Mouse (Mus musculus) stomach, postnatal 0 days (tissue): ENCODE data around the gene Tmem121. TPM values are rescaled to one million over a fixed set of nuclear protein-coding genes. Genes with fewer than 3 reads are reported as not detected.

Experiments
- ATAC-seq: fragments of 200-750 bp; cut with Nextera tagmentation; 2 replicates; pipeline ENCODE4 v1.8.0; 2017; ENCODE audit not compliant: low FRiP score, low TSS enrichment
- DNase-seq: peaks from one replicate; pipeline ENCODE4 v3.0.0-alpha.2; 2016; ENCODE audit warnings: low spot score
- H3K27ac ChIP-seq: fragments of 300-500 bp; sonication (generic); replicated peaks from 2 replicates; pipeline ENCODE4 v1.5.1; 2014; ENCODE audit warnings: mild to moderate bottlenecking, control low read depth
- H3K27me3 ChIP-seq: fragments of 300-500 bp; sonication (generic); 2 replicates; pipeline ENCODE4 v1.6.1; 2014; ENCODE audit warnings: low read length; ENCODE audit not compliant: control insufficient read depth, insufficient read depth
- H3K36me3 ChIP-seq: fragments of 300-500 bp; sonication (generic); 2 replicates; pipeline ENCODE4 v1.6.1; 2014; ENCODE audit warnings: low read length, mixed read lengths; ENCODE audit not compliant: control insufficient read depth, insufficient read depth
- H3K4me1 ChIP-seq: fragments of 300-500 bp; sonication (generic); replicated peaks from 2 replicates; pipeline ENCODE4 v1.6.1; 2014; ENCODE audit warnings: antibody characterized with exemption; ENCODE audit not compliant: control insufficient read depth, insufficient read depth
- H3K4me2 ChIP-seq: fragments of 300-500 bp; sonication (generic); replicated peaks from 2 replicates; pipeline ENCODE4 v1.6.1; 2014; ENCODE audit warnings: low read depth, mild to moderate bottlenecking, control low read depth, moderate library complexity
- H3K4me3 ChIP-seq: fragments of 300-500 bp; sonication (generic); 2 replicates; pipeline ENCODE4 v1.5.1; 2014; ENCODE audit warnings: low read depth, low read length, control low read depth
- H3K9ac ChIP-seq: fragments of 300-500 bp; sonication (generic); 2 replicates; pipeline ENCODE4 v1.6.1; 2014; ENCODE audit warnings: mild to moderate bottlenecking, low read length, control low read depth, mixed read lengths
- H3K9me3 ChIP-seq: fragments of 300-500 bp; sonication (generic); 2 replicates; pipeline ENCODE4 v1.6.1; 2016; ENCODE audit warnings: low read length; ENCODE audit not compliant: control insufficient read depth
- CTCF ChIP-seq: IDR thresholded peaks from 2 replicates; pipeline ENCODE4 v1.5.1; 2016; ENCODE audit warnings: antibody characterized with exemption, low read depth, mild to moderate bottlenecking, moderate library complexity
- EP300 ChIP-seq: optimal IDR thresholded peaks from 2 replicates; pipeline ENCODE3; 2016; ENCODE audit warnings: antibody characterized with exemption
- WGBS: fragments of 180-500 bp; shearing (Covaris S2); extraction: QIAGEN DNeasy Blood & Tissue Kit; methylation state at CpG from one replicate; pipeline ENCODE4 v1.1.7; 2014; 5-methylcytosine and 5-hydroxymethylcytosine counted together
- polyA plus RNA-seq: library from polyadenylated mRNA; unstranded; fragments of >200 nt; fragmentation: Nextera tagmentation; extraction: Ambion mirVana; gene quantifications from 2 replicates; pipeline ENCODE4 v1.2.1, GENCODE M21; 2015

The Tmem121 gene
- polyA plus RNA-seq, 1 experiment from 2014 or later: 4.6 TPM

DNA sequence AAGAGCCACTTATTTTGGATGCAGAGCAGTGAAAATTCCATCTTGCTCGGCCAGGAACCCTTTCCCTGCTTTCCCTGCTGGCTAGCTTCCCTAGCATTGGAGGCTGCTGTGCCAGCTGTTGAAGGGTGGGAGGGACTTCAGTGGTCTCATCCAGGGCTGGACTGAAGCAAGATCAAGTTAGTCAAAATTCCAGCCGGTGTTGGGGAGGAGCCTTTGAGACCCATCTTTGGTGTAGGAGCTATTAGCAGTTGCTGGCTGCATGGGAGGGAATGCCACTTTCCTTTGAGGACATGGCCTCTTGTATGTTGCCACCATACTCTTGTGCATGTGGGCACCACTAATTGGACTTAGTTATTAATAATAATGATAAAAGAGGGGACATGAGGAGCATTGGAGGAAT, 27.5 kb downstream of the Tmem121 start:
- Histone ChIP-seq H3K9me3 (no peaks in the 10 kb centered on the region), H3K36me3 (no peaks in the 10 kb centered on the region), H3K4me2 (no peak overlapping the region), H3K9ac (no peak overlapping the region), H3K4me1 (no peaks in the 10 kb centered on the region), H3K27ac (no peak overlapping the region), H3K4me3 (no peak overlapping the region), H3K27me3 (no peaks in the 10 kb centered on the region)
- TF ChIP-seq CTCF (no peak), EP300 (no peak)
- DNase-seq (no peak), ATAC-seq (no peak)
- WGBS: 59% methylated on average over 2 of the region's 2 CpGs

- ATAC-seq: no peak
- H3K9me3 ChIP-seq: no peaks in the 10 kb centered on the region
- H3K27ac ChIP-seq: no peak overlapping the region
- H3K4me2 ChIP-seq: no peak overlapping the region
- no peaks in the 10 kb centered on the region for H3K4me1 ChIP-seq
- H3K4me3 ChIP-seq: no peak overlapping the region
- 82% methylated on average over 25 of the region's 25 CpGs for WGBS
- no peaks in the 10 kb centered on the region for H3K36me3 ChIP-seq
- TF ChIP-seq CTCF (no peak), EP300 (no peak)
- no peak for DNase-seq
- H3K9ac ChIP-seq: no peak overlapping the region
- no peaks in the 10 kb centered on the region for H3K27me3 ChIP-seq
Measured at GRCm38 (mm10) chr12:113214072-113214808, 28.5 kb downstream of the Tmem121 start.

DNA sequence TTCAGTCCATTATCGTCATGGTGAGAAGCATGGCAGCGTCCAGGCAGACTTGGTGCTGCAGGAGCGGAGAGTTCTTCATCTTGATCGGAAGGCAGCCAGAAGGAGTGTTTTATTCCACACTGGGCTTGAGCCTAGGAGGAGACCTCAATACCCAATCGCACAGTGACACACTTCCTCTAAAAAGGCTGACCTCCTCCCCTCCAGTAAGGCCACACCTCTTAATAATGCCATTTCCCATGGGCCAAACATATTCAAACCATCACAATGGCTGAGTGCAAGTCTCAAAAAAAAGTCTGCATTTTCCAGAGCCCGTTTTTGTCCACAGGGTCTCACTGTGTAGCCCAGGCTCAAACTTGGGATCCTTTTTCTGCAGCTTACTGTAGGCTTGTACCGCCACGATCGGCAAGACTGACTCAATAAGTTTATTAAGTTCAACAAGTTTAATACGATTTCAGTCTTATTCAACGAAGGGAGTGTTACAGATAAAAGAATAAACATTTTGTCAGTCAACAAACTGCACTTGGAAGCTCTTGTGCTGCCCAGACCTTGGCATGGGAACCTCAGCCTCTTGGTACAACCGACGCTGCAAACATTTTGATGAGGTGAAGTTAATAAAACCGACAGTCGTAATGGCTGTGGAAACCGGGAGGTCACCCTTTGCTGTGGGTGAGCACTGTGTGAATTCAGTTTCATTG, 29.4 kb downstream of the Tmem121 start:
- DNase-seq (no peak), ATAC-seq (no peak)
- Histone ChIP-seq H3K27ac (no peak overlapping the region), H3K4me3 (no peak overlapping the region), H3K27me3 (no peaks in the 10 kb centered on the region), H3K4me2 (no peak overlapping the region), H3K9me3 (no peaks in the 10 kb centered on the region), H3K4me1 (no peaks in the 10 kb centered on the region), H3K36me3 (no peaks in the 10 kb centered on the region), H3K9ac (no peak overlapping the region)
- 79% methylated on average over 16 of the region's 16 CpGs for WGBS
- TF ChIP-seq EP300 (no peak), CTCF (no peak)

DNA sequence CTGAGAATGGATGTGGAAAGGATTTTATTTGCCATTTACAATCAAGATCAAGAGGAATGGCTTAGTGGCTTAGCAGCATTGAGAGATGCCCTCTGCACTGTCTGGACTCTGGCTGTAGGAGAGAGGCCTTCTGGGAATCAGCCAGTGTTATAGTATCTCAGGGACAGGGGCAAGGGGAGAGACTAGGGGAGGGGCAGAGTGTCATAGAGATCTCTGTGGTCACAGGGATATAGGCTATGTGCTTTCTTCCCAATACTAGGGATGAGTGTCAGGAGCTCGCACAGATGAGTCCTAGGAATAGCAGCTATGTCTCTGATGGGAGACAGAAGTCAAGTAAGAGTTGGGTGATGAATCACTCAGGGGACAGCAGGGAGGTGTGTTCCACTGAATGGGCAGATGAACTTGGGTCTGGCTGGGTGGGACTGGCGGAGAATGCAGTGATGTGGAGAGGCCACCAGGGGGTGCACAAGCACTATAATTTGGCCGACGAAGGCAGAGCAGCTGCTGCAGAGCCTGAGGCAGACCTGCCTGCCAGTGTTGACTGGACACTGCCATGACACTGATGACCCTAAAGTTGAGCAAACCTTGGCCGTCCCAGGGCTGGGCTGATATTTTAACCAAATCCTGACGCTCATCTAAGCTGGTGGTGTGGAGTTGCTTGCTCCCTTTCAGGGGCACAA, 30.1 kb downstream of the Tmem121 start:
- 10% methylated on average over 6 of the region's 6 CpGs for WGBS

GRCm38 (mm10) chr12:113217306-113218242, 31.8 kb downstream of the Tmem121 start:
- TF ChIP-seq EP300 (no peak), CTCF (peak; percentile 94)
- no peak overlapping the region for H3K27ac ChIP-seq
- DNase-seq (peak; percentile 78), ATAC-seq (peak; percentile 13; the same call in 1 of the 2 replicates)
- 25% methylated on average over 11 of the region's 11 CpGs for WGBS
- no peaks in the 10 kb centered on the region for H3K4me1 ChIP-seq
- H3K4me3 ChIP-seq: no peak overlapping the region
- H3K4me2 ChIP-seq: no peak overlapping the region
- no peak overlapping the region for H3K9ac ChIP-seq
- no peaks in the 10 kb centered on the region for H3K27me3 ChIP-seq
- H3K9me3 ChIP-seq: no peaks in the 10 kb centered on the region
- no peaks in the 10 kb centered on the region for H3K36me3 ChIP-seq

More for the DNA sequence above, 30.1 kb downstream of the Tmem121 start:
- DNase-seq: peak; percentile 67
- peak; percentile 36; the same call in 1 of the 2 replicates for ATAC-seq
- Histone ChIP-seq H3K4me3 (no peak overlapping the region), H3K9me3 (no peaks in the 10 kb centered on the region), H3K27me3 (no peaks in the 10 kb centered on the region), H3K27ac (no peak overlapping the region), H3K4me2 (no peak overlapping the region), H3K4me1 (no peaks in the 10 kb centered on the region), H3K36me3 (no peaks in the 10 kb centered on the region), H3K9ac (no peak overlapping the region)
- TF ChIP-seq CTCF: peak; percentile 85
- TF ChIP-seq EP300: no peak
